Mouse (Mus musculus) liver, postnatal 0 days (tissue): ENCODE data around the gene Aqp6.

Experiments used
- CTCF ChIP-seq: sonication (generic); IDR thresholded peaks from 2 replicates; pipeline ENCODE4 v1.5.1; 2016; ENCODE audit warnings: antibody characterized with exemption, low read depth
- EP300 ChIP-seq: IDR thresholded peaks from 2 replicates; pipeline ENCODE4 v1.6.1; 2016; ENCODE audit warnings: antibody characterized with exemption, low read depth, mild to moderate bottlenecking

DNA sequence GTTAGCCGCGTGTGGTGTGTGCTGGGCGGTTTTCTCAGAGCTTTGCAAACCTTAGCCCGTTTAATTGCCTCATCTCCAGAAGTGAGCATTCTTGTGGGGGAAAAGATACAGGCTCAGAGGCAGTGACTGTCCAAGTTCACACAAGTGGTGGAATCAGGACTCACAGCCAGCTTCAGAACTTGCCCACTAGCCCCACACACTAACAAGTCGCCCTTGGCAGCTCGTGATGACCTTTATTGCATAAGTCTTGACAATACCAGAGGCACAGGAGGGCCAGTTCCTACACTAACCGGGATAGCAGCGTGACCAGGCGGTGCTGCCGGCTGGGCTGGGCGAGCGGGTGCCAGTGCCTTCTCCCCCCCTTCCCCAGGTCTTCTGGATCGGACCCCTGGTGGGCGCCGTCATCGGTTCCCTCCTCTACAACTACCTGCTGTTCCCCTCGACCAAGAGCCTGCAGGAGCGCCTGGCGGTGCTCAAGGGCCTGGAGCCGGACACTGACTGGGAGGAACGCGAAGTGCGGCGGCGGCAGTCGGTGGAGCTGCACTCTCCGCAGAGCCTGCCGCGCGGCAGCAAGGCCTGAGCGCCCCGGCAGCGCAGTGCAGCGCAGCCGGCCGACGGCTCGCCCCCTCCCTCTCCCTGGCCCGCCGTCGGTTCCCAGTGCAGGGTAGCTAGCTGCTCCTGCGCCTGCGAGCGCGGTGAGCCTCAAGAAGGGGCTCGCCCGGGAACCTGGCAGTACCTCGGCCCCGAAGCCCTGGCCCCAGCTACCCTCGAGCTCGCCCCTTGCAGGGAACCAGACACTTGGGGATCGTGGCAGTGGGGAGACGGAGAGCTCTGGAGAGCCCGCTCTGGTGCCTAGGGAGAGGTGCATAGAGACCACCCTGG lies 17.5 kb upstream of the Aqp6 start:
- TF ChIP-seq CTCF (no peak), EP300 (no peak)
